Mouse (Mus musculus): ENCODE data around the gene Fez1.

The Fez1 gene

GRCm38 (mm10) chr9:36893413-36893990, 71.8 kb downstream of the Fez1 start:
- DNase-seq (ENCODE audit: low read depth, low spot score), result no peak

DNA sequence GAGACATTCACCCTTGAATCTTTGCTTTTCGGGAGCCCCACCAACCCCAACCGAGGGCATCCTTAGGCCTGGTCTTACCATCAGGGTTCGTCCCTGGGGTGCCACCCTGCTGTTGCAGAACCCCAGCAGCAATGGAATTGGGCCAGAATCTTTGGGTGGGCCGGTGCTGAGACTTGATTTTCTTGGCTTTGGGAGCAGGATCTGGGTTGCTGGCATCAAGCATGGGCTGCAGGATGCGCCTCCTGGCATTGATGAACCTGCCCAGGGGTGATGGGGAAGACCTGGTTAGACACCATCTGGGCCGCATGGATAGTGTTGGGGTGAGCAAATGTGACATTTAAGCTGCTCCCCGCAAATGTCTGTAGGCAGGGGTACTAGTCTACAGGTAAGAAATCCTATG, 72.6 kb downstream of the Fez1 start:
- DNase-seq (ENCODE audit: low read depth, low spot score), result no peak

DNA sequence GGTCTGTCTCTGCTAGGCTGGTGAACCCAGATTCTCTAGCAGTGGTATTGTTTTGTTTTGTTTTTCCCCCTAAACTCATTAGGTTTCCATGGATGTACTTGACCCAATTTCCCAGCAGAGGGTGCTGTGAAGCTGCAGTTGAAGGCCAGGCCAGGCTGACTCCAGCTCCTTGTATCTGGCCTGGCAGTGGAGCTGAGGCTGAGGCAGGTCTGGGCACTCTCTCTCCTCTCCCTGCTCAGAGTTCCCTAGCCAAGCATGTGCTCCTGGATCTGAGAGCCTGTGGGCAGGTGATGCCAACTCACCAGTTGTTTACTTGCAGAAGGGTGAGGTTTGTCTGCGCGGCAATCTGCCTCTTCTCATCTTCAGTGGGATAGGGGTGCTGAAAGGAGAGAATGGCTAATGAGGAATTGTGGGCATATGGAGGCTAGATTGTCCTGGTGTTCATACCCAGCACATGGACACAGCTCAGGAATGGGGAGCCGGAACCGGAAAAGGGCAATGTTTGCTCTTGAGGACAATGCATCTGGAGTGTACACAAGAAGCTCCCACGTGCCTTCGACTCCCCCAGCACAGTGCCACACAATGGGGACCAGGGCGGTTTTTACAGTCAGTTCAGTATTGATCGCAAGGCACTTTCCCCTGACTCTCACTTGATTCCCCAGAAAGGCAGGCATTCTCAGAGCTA, 73.5 kb downstream of the Fez1 start:
- peak; percentile 37 for DNase-seq (ENCODE audit: low read depth, low spot score)

DNA sequence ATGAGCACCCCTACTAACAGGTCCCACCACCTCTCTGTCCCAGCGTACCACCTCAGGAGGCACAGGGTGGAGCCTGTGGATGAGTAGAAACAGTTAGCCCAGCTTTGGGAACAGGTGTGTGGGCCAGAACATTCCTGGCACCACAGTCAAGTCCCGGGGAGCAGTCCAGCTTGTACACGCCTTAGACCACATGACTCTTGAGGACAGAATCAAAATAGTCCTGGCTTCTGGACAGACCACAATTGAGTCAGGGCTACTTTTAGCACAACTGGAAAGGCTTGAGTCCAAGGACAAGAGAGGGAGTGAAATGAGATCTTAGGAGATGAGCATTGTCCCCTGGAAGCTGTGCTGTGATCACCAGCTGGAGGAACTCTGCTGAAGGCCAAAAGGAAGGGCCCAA, 76.9 kb downstream of the Fez1 start:
- DNase-seq (ENCODE audit: low read depth, low spot score), result no peak

- DNase-seq (ENCODE audit: low read depth, low spot score), result no peak
Observed at GRCm38 (mm10) chr9:36900464-36900863, 78.8 kb downstream of the Fez1 start.

- DNase-seq (ENCODE audit: low read depth, low spot score), result no peak
Observed at GRCm38 (mm10) chr9:36905452-36905851, 83.8 kb downstream of the Fez1 start.

- DNase-seq (ENCODE audit: low read depth, low spot score), result peak; percentile 61
Observed at GRCm38 (mm10) chr9:36916362-36916761, 94.7 kb downstream of the Fez1 start.

GRCm38 (mm10) chr9:36916915-36917314, 95.3 kb downstream of the Fez1 start:
- DNase-seq (ENCODE audit: low read depth, low spot score), result no peak

GRCm38 (mm10) chr9:36918582-36918981, 96.9 kb downstream of the Fez1 start:
- no peak for DNase-seq (ENCODE audit: low read depth, low spot score)

DNA sequence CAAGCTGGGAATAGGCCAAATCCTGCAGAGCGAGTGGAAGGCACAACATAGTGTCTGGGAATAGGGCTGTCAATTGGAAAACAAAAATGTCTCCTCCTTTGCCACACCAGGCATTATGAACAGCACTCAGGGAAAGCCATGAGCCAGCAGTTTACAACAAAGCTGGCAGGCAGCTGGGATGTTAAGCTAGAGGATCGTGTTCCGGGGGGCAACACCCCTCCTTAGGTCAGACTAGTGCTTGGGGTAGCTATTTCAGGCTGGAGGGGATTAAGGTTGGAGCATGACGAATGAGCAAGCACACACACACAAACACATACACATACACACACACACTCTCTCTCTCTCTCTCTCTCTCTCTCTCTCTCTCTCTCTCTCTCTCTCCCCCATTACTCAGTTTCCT, 97.8 kb downstream of the Fez1 start:
- DNase-seq (ENCODE audit: low read depth, low spot score), result no peak

DNA sequence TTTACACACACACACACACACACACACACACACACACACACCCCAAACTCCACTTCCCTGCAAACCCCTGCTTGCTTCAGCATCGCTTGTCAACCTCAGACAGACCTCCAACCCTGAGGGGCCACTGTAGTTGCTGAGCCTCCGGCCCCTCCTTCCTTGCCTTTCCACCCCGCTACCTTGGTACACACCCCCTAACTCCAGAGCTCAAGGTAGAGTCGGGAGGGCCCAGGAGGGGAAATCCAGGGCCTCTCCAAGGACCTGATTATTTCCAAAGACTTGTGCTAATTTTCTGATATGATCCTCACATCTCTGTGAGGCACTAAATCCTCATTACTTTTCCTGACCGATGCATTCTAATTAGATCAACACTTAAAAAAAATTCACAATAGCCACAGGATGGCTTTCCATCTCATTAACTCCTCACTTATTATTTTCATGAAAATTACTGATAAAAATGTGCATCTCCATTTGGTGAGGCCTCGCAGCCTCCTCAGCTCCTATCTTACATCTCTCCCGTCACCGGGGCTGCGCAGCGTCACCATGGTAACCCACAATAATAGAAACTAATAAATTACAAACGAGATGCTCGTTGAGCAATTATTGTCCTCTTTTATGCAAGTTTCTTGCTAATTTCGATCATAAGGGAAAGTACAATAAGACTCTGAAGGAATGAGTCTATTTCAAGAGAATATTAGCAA, 100.2 kb downstream of the Fez1 start:
- no peak for DNase-seq (ENCODE audit: low read depth, low spot score)

GRCm38 (mm10) chr9:36923753-36924152, 102.1 kb downstream of the Fez1 start:
- no peak for DNase-seq (ENCODE audit: low read depth, low spot score)

Data from embryo, embryonic 11.5 days (tissue).